Mouse (Mus musculus): ENCODE data around the gene A830018L16Rik. TPM values are rescaled to one million over a fixed set of nuclear protein-coding genes. Genes with fewer than 3 reads are reported as not detected.

A830018L16Rik gene
- total and polyA plus RNA-seq, 3 experiments = not detected

DNA sequence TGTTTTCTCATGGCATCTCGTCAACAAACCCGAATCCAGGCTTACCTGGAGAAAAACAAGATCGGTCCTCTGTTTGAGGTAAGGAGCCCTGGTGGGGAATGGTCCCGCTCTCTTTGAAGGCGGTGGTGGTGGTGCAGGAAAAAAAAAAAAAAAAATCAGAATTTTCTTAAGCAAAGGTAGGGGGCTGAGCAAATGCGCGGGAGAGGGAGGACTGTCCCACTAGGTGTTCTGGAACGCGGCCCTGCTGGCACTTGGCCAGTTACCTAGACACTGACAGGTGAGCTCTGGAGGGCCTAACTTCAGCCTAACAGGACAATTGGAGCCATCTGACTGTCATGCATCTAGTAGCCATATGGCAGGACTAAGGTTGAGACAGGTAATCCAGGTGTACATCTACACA lies 655 bp downstream of the A830018L16Rik start:
- DNase-seq (ENCODE audit: low read depth, low spot score) = no peak

GRCm38 (mm10) chr1:11427310-11427709 lies 13.4 kb downstream of the A830018L16Rik start:
- H3K9ac ChIP-seq (ENCODE audit: control insufficient read depth, low read depth, low read length, poor library complexity, severe bottlenecking) = no peak overlapping the region
- no peaks in the 10 kb centered on the region for H3K36me3 ChIP-seq (ENCODE audit: control insufficient read depth in 1 of 2, insufficient read depth in 2 of 2, low read length in 2 of 2)
- DNase-seq (ENCODE audit: low read depth, low spot score) = no peak
- H3K9me3 ChIP-seq (replicated peaks; ENCODE audit: insufficient read depth, low read length) = no peaks in the 10 kb centered on the region
- no peak for TF ChIP-seq USF2 (IDR thresholded peaks at IDR 0.05; ENCODE audit: borderline replicate concordance in 1 of 2, insufficient read depth in 1 of 2, low read depth in 1 of 2, low read length in 2 of 2)
- no peak for TF ChIP-seq ZKSCAN1 (IDR thresholded peaks at IDR 0.05; ENCODE audit: low read depth, low read length)
- no peak for TF ChIP-seq KAT2A (conservative IDR thresholded peaks at IDR 0.05; ENCODE audit: low read depth, low read length)
- TF ChIP-seq GABPA (IDR thresholded peaks at IDR 0.05; ENCODE audit: low read depth, low read length) = no peak
- no peak for TF ChIP-seq GATA1 (IDR thresholded peaks at IDR 0.05; ENCODE audit: low read depth, low read length)
- no peak for TF ChIP-seq ELF1 (IDR thresholded peaks at IDR 0.05; ENCODE audit: low read depth, low read length)
- no peak for TF ChIP-seq MYC (IDR thresholded peaks at IDR 0.05; ENCODE audit: low read depth, low read length)
- TF ChIP-seq SMC3 (IDR thresholded peaks at IDR 0.05; ENCODE audit: low read depth, low read length) = no peak
- TF ChIP-seq RCOR1 (IDR thresholded peaks at IDR 0.05; ENCODE audit: low read depth, low read length) = no peak
- no peak for TF ChIP-seq JUND (IDR thresholded peaks at IDR 0.05; ENCODE audit: low read depth, low read length)
- no peak for TF ChIP-seq E2F4 (IDR thresholded peaks at IDR 0.05; ENCODE audit: borderline replicate concordance, low read depth, low read length)
- no peak for TF ChIP-seq CHD2 (IDR thresholded peaks at IDR 0.05; ENCODE audit: low read length)
- no peak overlapping the region for H3K4me3 ChIP-seq (ENCODE audit: control insufficient read depth in 1 of 2, insufficient read depth in 1 of 2, low read depth in 2 of 2, low read length in 2 of 2)
- no peaks in the 10 kb centered on the region for H3K79me2 ChIP-seq (ENCODE audit: control insufficient read depth, insufficient read depth, low read length, poor library complexity)
- H3K27me3 ChIP-seq (ENCODE audit: control insufficient read depth in 1 of 2, insufficient read depth in 2 of 2, low read length in 2 of 2) = no peaks in the 10 kb centered on the region
- no peaks in the 10 kb centered on the region for H3K4me1 ChIP-seq (ENCODE audit: control insufficient read depth in 1 of 2, insufficient read depth in 2 of 2, low read length in 2 of 2)
- no peak overlapping the region for H3K27ac ChIP-seq (ENCODE audit: control insufficient read depth, low read depth, low read length)

More for the DNA sequence above, 655 bp downstream of the A830018L16Rik start:
- Histone ChIP-seq H3K9me3 (replicated peaks; ENCODE audit: insufficient read depth, low read length) (no peaks in the 10 kb centered on the region), H3K4me3 (ENCODE audit: control insufficient read depth in 1 of 2, insufficient read depth in 1 of 2, low read depth in 2 of 2, low read length in 2 of 2) (no peak overlapping the region), H3K27me3 (ENCODE audit: control insufficient read depth in 1 of 2, insufficient read depth in 2 of 2, low read length in 2 of 2) (no peaks in the 10 kb centered on the region), H3K4me1 (ENCODE audit: control insufficient read depth in 1 of 2, insufficient read depth in 2 of 2, low read length in 2 of 2) (no peaks in the 10 kb centered on the region), H3K27ac (ENCODE audit: control insufficient read depth, low read depth, low read length) (no peak overlapping the region), H3K79me2 (ENCODE audit: control insufficient read depth, insufficient read depth, low read length, poor library complexity) (no peaks in the 10 kb centered on the region), H3K36me3 (ENCODE audit: control insufficient read depth in 1 of 2, insufficient read depth in 2 of 2, low read length in 2 of 2) (no peaks in the 10 kb centered on the region), H3K9ac (ENCODE audit: control insufficient read depth, low read depth, low read length, poor library complexity, severe bottlenecking) (no peak overlapping the region)
- no peak for TF ChIP-seq KAT2A (conservative IDR thresholded peaks at IDR 0.05; ENCODE audit: low read depth, low read length)
- no peak for TF ChIP-seq MAX (IDR thresholded peaks at IDR 0.05; ENCODE audit: low read length)
- no peak for TF ChIP-seq POLR2AphosphoS2 (IDR thresholded peaks at IDR 0.05; ENCODE audit: low read length)
- no peak for TF ChIP-seq USF2 (IDR thresholded peaks at IDR 0.05; ENCODE audit: borderline replicate concordance in 1 of 2, insufficient read depth in 1 of 2, low read depth in 1 of 2, low read length in 2 of 2)
- no peak for TF ChIP-seq MAFK (IDR thresholded peaks at IDR 0.05; ENCODE audit: borderline replicate concordance, low read depth, low read length)
- TF ChIP-seq TBP (IDR thresholded peaks at IDR 0.05; ENCODE audit: low read depth, low read length) = no peak
- no peak for TF ChIP-seq SMC3 (IDR thresholded peaks at IDR 0.05; ENCODE audit: low read depth, low read length)
- TF ChIP-seq GABPA (IDR thresholded peaks at IDR 0.05; ENCODE audit: low read depth, low read length) = no peak
- TF ChIP-seq NRF1 (IDR thresholded peaks at IDR 0.05; ENCODE audit: insufficient read depth, low read depth, low read length, poor library complexity, severe bottlenecking) = no peak
- no peak for TF ChIP-seq POLR2A (IDR thresholded peaks at IDR 0.05; ENCODE audit: control insufficient read depth in 1 of 2, insufficient read depth in 1 of 2, low read depth in 1 of 2, low read length in 2 of 2, poor library complexity in 1 of 2)
